Mouse (Mus musculus) thymus, postnatal 25 days (tissue): ENCODE data around the gene Nfib.
"Not testable (repeated sequence)": the region's sequence is repeated elsewhere in the genome, so short reads cannot be mapped to it uniquely, and the experiment has no call there.

Experiments used
- DNase-seq: peaks from one replicate; pipeline ENCODE4 v3.0.0; 2022

Gene Nfib

DNA sequence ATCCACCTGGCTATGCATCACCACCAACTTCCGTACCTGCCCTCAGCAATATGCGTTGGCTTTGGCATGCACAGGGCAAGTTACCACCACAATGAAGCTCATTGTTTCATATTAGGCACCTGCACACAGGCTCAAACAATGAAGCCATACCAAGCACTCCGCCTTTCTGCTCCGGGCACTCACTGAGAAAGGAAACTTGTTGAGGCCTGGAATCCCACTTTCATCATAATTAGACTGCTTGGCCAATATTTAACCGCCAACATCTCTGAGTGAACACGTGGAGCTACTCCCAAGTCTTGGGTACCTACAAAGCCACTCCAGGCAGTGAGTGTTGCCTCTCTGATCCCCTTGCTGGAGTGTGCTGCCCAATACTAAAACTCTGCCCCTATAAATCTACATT is 422.0 kb downstream of the Nfib start:
- DNase-seq: no peak

DNA sequence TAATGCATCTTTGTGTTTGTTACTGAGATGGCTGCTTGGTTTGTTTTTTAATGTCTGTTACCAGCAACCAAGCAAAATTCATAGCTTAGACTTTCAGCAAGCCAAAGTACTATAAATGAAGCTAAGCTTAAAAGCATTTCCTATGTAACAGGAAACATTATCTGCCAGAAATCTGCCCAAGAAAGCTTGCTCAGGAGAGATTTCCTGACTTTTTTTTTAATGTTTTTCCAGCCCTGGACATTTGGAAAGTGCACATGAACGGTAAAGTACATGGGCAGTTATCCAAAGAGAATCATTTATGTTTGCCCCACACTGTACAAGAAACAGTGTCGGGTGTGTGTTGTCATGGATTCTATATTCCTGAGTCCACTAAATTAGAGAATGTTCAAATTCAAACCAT is 429.6 kb downstream of the Nfib start:
- no peak for DNase-seq

DNA sequence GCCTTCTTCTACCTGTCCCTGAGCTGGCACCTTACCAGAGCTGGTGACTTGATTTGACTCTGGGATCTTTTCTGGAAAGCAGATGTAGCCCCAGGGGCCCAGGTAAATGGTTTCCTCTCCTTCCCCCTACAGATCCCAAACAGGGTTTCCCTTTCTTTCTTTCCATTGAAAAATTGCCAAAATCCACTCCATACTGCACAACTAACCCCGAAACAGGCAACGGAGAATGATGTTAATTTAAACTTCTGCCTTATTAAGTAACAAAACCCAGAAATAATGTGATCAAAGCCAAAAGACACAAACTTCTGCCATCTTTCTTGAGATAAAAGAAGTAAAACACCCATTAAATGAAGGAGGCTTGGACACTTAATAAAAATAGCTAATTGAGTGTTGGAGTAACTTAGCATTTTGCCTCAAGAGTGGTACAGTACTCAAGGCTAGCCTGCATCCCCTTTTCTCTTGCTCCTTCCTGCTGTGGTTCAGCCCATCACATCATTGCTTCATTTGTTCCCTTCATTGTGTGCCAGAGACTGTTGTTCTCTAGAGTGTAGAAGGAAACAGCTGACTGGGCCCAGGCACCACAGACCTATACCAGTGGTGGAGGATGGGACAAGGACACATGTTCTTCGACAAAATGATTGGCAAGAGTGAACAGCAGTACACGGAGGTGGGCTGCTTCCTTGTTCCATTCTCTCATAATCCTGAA is 432.3 kb downstream of the Nfib start:
- DNase-seq: no peak

DNA sequence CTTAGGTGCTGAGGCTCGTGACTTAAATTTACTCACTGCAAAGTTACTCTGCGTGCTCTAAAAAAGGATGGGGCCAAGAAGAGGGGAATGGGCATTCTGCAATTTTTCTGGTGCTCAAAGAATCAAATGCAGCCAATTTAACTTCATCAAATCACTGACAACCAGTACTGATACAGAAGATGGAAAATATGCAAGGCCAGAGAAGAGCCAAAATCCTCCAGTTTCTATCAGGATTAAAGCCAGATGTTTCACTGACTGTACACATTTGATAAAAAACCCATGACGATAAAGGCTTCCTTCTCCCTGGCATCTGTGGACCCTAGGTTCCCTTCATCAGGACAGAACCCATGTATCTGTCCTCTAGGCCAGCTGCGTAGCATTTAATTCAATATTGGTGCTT is 433.5 kb downstream of the Nfib start:
- no peak for DNase-seq

DNA sequence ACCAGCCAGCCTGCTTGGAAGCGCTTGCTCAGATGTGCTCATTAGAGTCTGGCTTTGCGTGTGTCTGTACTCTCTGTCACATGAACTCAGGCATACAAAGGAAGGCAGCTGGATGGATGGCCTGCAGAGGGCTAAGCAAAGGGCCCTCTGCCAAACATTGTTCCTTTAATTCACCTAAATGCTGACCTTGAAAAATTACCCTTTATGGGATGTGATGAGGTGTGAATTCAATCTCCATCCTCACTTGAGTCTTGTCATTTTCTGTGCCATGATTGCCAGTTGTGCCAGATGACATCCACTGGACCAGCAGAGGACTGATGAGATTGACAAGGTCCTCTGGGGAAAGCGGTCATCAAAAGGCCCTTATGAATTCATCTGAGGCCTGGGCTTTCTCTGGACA is 434.0 kb downstream of the Nfib start:
- DNase-seq: no peak

DNA sequence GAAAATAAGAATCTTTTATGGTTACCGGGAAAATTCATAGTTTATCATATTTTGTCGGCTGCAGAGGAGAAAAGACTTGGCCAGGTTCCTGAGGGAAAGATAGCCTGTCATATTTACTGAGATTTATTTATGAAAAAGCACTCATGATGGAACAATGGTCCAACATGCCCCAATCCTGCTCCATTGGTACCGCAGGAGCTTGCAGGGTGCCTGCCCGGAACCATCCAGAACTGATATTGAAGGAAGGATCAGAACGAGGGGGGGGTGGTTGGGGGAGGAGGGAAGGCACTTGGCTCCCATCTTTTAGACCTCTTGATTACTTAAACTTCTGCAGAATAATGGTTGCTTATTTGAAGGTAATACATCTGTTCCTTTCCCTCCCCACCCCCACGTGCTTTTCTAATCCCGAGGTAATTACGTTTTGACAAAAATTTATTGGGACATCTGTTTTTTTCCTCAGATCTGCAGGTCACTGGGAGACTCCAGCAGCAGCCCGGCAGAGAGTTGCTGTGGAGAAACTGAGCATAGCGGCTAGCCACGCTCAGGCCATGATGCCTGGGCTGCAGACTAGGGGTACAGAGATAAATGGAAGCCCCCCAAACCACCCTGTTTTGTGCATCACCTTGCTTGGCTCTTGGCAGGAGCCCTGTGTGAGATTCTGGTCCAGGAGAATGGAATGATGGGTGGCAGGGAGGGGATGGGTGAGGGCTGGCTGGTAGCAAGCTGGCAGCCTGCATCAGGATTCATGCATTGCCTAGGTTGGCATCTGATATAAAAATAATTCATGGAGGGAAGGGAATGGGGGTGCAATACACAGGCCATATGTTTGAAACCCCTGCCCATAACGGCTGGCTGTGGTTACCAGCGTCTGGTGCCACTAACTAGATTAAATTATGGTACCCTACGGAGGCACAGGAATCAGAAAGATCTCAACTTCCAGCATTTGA is 437.4 kb downstream of the Nfib start:
- DNase-seq: no peak

DNA sequence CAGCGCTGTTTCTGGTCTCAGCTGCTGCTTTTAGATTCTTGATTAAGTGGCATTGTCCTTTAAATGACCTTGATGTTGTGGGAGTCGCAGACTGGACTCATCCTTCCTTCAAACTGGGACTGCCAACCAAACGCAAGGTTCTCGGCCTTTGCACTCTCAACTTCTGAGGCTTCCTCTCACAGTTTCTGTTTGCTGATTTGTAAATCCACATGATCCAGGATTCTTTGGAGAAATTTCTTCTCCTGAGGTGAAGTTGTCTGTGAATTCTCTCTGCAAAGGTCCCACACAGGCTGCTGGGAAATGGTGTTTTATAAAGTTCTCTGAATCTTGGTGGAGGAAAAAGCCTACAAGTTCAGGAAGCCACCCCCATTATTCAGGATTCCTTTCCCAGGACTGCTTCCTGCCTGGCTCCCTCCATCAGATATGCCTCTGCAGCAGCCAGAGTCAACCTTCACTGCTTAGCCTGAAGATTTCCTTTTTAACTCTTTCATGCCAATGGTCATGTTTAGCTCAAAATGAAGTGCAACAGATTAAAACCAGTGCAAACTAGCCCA is 439.4 kb downstream of the Nfib start:
- DNase-seq: no peak

DNA sequence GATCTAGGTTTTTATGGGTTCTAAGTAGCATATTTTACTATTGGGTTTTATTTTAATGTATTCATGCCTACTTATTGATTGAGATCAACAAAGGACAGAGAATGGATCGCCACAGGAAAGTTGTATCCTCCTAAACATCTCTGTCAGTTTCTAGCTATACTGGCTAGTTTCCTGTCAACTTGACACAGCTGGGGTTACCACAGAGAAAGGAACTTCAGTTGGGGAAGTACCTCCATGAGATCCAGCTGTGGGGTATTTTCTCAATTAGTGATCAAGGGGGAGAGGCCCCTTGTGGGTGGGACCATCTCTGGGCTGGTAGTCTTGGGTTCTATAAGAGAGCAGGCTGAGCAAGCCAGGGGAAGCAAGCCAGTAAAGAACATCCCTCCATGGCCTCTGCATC is 447.0 kb downstream of the Nfib start:
- not testable (repeated sequence) for DNase-seq

DNA sequence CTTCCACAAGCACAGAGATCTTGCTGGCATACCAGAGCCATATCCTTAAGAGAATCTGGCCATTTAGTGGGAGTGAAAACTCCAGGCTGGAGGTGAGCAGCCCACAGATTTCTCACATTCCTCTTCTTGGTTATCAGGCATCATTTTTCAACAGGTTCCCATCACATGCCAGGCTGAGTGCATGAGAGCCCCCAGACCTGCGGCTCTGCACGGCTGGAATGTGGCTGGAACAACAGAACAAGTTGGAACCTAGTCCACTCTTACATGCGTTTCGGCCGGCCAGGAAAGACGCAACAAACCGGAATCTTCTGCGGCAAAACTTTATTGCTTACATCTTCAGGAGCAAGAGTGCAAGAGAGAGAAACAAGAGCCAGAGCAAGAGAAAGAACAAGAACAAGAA is 453.5 kb downstream of the Nfib start:
- DNase-seq: no peak

DNA sequence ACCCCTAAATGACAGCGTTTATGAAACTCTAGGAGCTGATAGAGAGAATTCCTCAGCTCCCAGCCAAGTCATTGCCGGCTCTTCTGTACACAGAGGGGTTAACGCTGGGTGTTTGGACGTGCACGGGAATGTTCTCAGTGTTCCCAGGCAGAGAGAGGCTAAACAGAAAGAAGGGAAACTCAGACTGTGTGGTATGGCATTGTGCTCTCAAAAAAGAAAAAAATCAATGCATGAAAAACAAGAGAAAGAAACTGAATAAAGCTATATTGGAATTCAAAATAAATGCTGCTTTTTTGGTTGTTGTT is 455.2 kb downstream of the Nfib start:
- no peak for DNase-seq

DNA sequence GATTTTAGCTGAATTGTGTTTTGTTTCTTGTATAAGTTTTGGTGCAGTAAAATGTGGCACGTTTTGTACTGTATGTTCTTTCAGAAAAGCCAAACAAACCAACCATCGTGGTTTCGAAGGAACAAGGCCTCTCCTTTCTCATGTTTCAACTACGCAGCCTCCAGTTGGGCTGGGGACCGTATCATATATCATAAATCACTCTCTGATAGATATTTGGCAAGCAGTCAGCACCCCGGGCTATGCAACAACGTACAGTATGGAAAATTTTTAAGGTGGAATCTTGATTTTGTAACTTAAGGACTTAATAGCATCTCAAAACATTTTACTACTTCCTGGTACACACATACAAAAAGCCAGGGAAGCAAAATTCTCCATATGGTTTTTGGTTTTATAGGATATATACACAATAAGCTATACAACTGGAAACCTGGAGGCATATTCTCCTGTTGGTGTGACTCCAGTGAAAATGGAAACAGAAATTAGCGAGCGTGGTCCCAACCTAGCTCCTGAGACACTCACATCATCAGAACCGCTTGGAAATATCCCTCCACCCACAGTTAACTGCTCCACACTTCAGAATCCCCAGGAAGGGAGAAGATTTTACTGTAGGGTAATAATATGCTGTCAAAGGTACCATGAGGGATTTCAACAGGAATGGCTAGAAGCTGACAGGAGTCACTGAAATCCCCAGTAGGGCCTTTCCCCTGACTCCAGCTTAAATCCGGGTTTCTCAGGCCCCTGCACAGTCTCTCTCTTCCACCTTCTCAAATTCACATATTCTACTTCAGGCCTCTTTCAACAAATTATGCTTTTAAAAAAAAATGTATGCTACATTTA is 455.8 kb downstream of the Nfib start:
- no peak for DNase-seq

DNA sequence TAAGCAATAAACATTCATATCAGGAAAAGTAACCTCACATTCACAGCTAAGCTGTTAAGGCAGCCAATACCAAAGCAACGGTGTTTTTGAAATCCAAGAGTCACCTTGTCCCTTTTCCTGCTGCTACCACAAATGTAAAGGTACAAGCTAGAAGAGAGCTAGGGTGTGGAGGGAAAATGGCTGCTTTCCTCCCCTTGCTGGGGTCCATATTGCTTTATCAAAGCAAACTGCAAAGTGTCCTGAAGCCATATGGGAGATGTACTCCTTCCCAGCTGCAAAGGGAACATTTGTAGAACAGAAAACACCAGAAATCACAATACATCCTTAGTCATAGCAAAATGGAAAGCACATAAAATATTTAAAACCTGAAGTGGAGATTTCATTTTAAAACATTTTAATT is 456.6 kb downstream of the Nfib start:
- no peak for DNase-seq

DNA sequence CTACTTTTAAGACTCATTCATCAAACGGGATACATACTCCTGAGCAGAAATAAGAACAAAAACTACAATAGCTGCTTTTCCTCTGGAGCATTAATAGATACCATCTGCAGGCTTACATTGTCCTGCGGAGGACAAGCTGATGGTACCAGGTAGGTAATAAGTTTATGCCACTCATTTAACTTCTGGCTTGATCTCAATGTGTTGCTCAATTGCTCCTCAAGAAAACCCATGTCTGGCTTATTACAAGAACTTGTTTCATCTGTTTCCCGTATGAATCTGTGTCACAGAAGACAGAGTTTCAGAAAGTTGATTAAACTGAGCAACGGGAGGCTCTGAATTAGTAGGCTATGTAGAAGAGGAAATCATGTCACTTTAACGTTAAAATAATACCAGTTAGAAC is 457.5 kb downstream of the Nfib start:
- DNase-seq: no peak

DNA sequence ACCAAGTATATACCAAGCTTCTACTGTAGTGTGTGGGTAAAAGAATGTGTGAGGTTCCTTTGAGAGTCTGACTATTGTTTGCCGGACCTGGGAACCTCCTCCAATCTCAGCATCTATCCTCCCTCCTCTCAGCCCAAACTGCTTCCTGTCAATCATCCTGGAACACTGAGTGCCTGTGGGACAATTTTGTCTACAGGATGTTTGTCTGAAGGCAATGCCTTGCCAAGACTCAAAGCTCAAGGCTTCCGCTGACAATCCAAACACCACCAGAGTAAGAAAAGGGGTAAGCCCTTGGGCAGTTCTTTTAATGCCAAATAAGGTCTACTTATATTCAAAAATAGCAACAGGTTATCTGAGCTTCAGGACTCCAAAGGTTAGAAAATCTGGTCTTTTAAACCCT is 459.3 kb downstream of the Nfib start:
- no peak for DNase-seq
